Mouse (Mus musculus): ENCODE results near the gene Atp11a.

The Atp11a gene

GRCm38 (mm10) chr8:12906597-12906996 is 149.8 kb downstream of the Atp11a start:
- DNase-seq (ENCODE audit: low spot score), result no peak

GRCm38 (mm10) chr8:12907730-12908129 is 150.9 kb downstream of the Atp11a start:
- no peak for DNase-seq (ENCODE audit: low spot score)

- no peak for DNase-seq (ENCODE audit: low spot score)
Measured at GRCm38 (mm10) chr8:12912011-12912410, 155.2 kb downstream of the Atp11a start.

GRCm38 (mm10) chr8:12915187-12916006 is 158.6 kb downstream of the Atp11a start:
- DNase-seq (ENCODE audit: low spot score), result no peak

GRCm38 (mm10) chr8:12916156-12916900 is 159.5 kb downstream of the Atp11a start:
- DNase-seq (ENCODE audit: low spot score), result no peak

GRCm38 (mm10) chr8:12917029-12917428 is 160.2 kb downstream of the Atp11a start:
- DNase-seq (ENCODE audit: low spot score), result no peak

- no peak for DNase-seq (ENCODE audit: low spot score)
Measured at GRCm38 (mm10) chr8:12917831-12918230, 161.0 kb downstream of the Atp11a start.

Measured in lung, postnatal 25 days (tissue).